Mouse (Mus musculus): Measurements from ENCODE around the gene Pigv. TPM values are rescaled to one million over a fixed set of nuclear protein-coding genes. Genes with fewer than 3 reads are reported as not detected.

Gene Pigv
- polyA plus RNA-seq, 1 experiment = 14.5 TPM

GRCm38 (mm10) chr4:133611815-133612214, 60.6 kb downstream of the Pigv start:
- no peak for TF ChIP-seq POLR2A (IDR thresholded peaks at IDR 0.05; ENCODE audit: low read depth, low read length)
- no peak for TF ChIP-seq CTCF (IDR thresholded peaks at IDR 0.05; ENCODE audit: extremely low read depth, insufficient read depth, insufficient read length, insufficient replicate concordance)
- peaks cover 41% of the 10 kb centered on the region for H3K36me3 ChIP-seq (ENCODE audit: control insufficient read depth, insufficient read depth, low read length)
- no peaks in the 10 kb centered on the region for H3K27me3 ChIP-seq (ENCODE audit: control insufficient read depth, insufficient read depth, low read length)
- no peak overlapping the region for H3K4me3 ChIP-seq (ENCODE audit: extremely low read depth, insufficient read depth, insufficient read length)
- peaks cover 18% of the 10 kb centered on the region; the same call in 1 of the 2 replicates for H3K4me1 ChIP-seq (ENCODE audit: control insufficient read depth, insufficient read depth, insufficient read length)
- no peak overlapping the region for H3K27ac ChIP-seq (ENCODE audit: insufficient read depth, low read length)
- WGBS = 99% methylated on average over 5 of the region's 5 CpGs
- no peak for DNase-seq (ENCODE audit: low read depth in 1 of 2, low spot score in 2 of 2)

Other genes starting within 250 kb of the Pigv start
- gene Tent5b, start 192.5 kb downstream of the Pigv start, polyA plus RNA-seq (2012; rRNA removed) = 0.30 and 0.31 TPM in 2 replicates
- 0.49 and 0.99 TPM in 2 replicates for gene Trnp1, start 174.1 kb downstream of the Pigv start, polyA plus RNA-seq (2012; rRNA removed)
- 0.65 and 0.76 TPM in 2 replicates for gene Kdf1, start 153.7 kb downstream of the Pigv start, polyA plus RNA-seq (2012; rRNA removed)
- 28.6 and 28.7 TPM in 2 replicates for gene Nudc, start 126.7 kb downstream of the Pigv start, polyA plus RNA-seq (2012; rRNA removed)
- 3.2 and 4.0 TPM in 2 replicates for gene Nr0b2, start 119.3 kb downstream of the Pigv start, polyA plus RNA-seq (2012; rRNA removed)
- 3.7 and 6.0 TPM in 2 replicates for gene Gpatch3, start 97.9 kb downstream of the Pigv start, polyA plus RNA-seq (2012; rRNA removed)
- gene Gpn2, start 88.3 kb downstream of the Pigv start, polyA plus RNA-seq (2012; rRNA removed) = 36.1 and 55.9 TPM in 2 replicates
- gene Sfn, start 70.5 kb downstream of the Pigv start, polyA plus RNA-seq (2012; rRNA removed) = 15.5 and 26.1 TPM in 2 replicates
- gene Zdhhc18, start 22.5 kb downstream of the Pigv start, polyA plus RNA-seq (2012; rRNA removed) = 133 and 134 TPM in 2 replicates
- 142 and 150 TPM in 2 replicates for gene Arid1a, start 84.1 kb upstream of the Pigv start, polyA plus RNA-seq (2012; rRNA removed)
- gene Rps6ka1, start 215.2 kb upstream of the Pigv start, polyA plus RNA-seq (2012; rRNA removed) = 76.6 and 98.9 TPM in 2 replicates

Data from spleen, adult 2 months (tissue).